8 mouse cellular contexts compared by ENCODE assay signal in the genomic region with DNA sequence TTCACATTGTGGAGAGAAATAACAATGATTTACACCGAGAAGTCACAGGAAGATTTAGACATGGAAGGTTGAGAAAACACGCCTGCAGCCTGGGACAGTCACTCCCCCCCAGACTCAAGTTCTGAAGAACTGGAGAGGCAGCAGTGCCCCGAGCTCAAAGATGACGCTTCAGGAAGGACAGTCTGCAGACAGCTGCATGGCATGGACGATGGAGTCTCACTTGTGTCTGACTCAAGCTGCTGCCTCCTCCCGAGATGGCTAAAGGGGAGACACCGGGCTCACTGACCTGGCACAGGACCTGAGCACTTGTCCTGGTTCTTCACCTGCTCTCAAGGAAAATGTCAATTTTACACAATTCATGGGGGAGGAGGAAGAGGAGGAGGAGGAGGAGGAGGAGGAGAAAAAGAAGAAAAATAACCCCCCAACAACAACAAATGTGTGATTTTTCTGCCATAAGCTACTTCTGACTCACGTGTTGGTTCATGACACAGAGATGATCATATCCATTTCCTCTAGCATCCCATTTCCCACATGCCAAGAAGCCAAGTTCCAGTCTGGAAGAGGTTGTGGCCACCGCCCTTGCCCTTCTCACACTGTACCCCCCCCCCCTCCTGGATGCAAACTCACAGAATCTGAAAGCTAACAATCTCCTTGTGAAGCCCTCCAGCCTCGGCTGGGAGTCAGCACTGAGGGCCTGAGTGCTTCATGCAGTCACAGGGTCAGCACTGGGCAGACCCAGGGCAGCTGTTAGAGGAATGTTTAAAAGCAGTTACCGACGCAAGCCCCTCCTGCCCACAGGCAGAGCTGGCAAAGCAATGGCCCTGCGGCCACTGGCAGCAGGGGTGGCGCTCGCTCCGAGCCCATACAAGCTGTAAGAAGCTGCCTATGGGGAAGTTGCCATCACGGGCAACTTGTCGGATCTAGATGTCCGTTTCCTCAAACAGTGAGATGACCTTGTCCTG. TPM values are rescaled to one million over a fixed set of nuclear protein-coding genes. Genes with fewer than 3 reads are reported as not detected.
DNase-seq lines count a peak whose midpoint lies in the region; ATAC-seq and TF ChIP-seq lines count a peak whose summit lies in the region.
"Had no signal": no experiment of that assay in that cellular context is flagged by ENCODE, and none has a peak within 500 bp of the region (broad histone marks: within the 10 kb centered on the region; RNA-seq: fewer than 3 reads in every experiment).

No protein-coding gene starts in this region.

- peak overlapping the region; percentile 8; the same call in 1 of the 2 replicates for H3K4me2 ChIP-seq in lung, embryonic 16.5 days (ENCODE audit: low read depth, low read length)
- H3K4me2 ChIP-seq in intestine, postnatal 0 days (replicated peaks; ENCODE audit: low read depth): peak overlapping the region; percentile 30; the same call in 1 of the 2 replicates
- peak overlapping the region; percentile 37 for H3K4me2 ChIP-seq in stomach, embryonic 14.5 days (replicated peaks; ENCODE audit: low read depth, low read length)

- peak overlapping the region; percentile 33; the same call in 1 of the 2 replicates for H3K9ac ChIP-seq in lung, embryonic 16.5 days (ENCODE audit: low read length)
- H3K9ac ChIP-seq in intestine, postnatal 0 days (ENCODE audit: low read depth, low read length): no peak overlapping the region; the same call in 1 of the 2 replicates
- peak overlapping the region; percentile 11; the same call in 1 of the 2 replicates for H3K9ac ChIP-seq in stomach, embryonic 14.5 days (replicated peaks; ENCODE audit: low read depth, low read length)

- WGBS in lung, embryonic 16.5 days: 50% methylated on average over 19 of the region's 19 CpGs
- 68% methylated on average over 19 of the region's 19 CpGs for WGBS in intestine, postnatal 0 days
- WGBS in stomach, embryonic 14.5 days: 57% methylated on average over 19 of the region's 19 CpGs

- DNase-seq in lung, postnatal 4 days: no peak
- DNase-seq in testis, postnatal 10 days (ENCODE audit: low spot score): no peak
- DNase-seq in cerebellum, postnatal 10 days: no peak
- DNase-seq: adrenal gland, postnatal 36 days had no signal

- TF ChIP-seq POLR2A in embryonic fibroblast, embryonic 13.5 days (IDR thresholded peaks at IDR 0.05; ENCODE audit: low read depth, low read length): no peak

- H3K27ac ChIP-seq in lung, embryonic 16.5 days (ENCODE audit: low read length): peak overlapping the region; percentile 53
- H3K27ac ChIP-seq in embryonic fibroblast, embryonic 13.5 days (ENCODE audit: insufficient read depth, low read length): peak overlapping the region; percentile 78
- H3K27ac ChIP-seq in intestine, postnatal 0 days (ENCODE audit: low read depth, low read length): peak overlapping the region; percentile 92
- peak overlapping the region; percentile 92 for H3K27ac ChIP-seq in stomach, embryonic 14.5 days (ENCODE audit: low read length)

- H3K4me1 ChIP-seq in lung, embryonic 16.5 days (replicated peaks; ENCODE audit: control insufficient read depth, insufficient read depth, low read length): peaks cover 49% of the 10 kb centered on the region
- H3K4me1 ChIP-seq in embryonic fibroblast, embryonic 13.5 days (ENCODE audit: control insufficient read depth, insufficient read depth, low read length): peaks cover 47% of the 10 kb centered on the region
- peaks cover 48% of the 10 kb centered on the region for H3K4me1 ChIP-seq in intestine, postnatal 0 days (replicated peaks; ENCODE audit: control insufficient read depth, insufficient read depth, low read length)
- peaks cover 50% of the 10 kb centered on the region for H3K4me1 ChIP-seq in stomach, embryonic 14.5 days (ENCODE audit: control insufficient read depth, insufficient read depth, low read length)

- ATAC-seq in lung, embryonic 16.5 days (ENCODE audit: low read depth): no peak
- ATAC-seq in intestine, postnatal 0 days: no peak
- no peak for ATAC-seq in stomach, embryonic 14.5 days (ENCODE audit: insufficient number of reproducible peaks, insufficient read depth, low FRiP score, low read depth)

- TF ChIP-seq CTCF in embryonic fibroblast, embryonic 13.5 days (IDR thresholded peaks at IDR 0.05; ENCODE audit: borderline replicate concordance, insufficient read depth, low read length): no peak
- TF ChIP-seq CTCF in intestine, postnatal 0 days (IDR thresholded peaks at IDR 0.05; ENCODE audit: low read depth): no peak

- peaks cover 11% of the 10 kb centered on the region for H3K36me3 ChIP-seq in lung, embryonic 16.5 days (ENCODE audit: control insufficient read depth, insufficient read depth, low read length)
- H3K36me3 ChIP-seq in intestine, postnatal 0 days (ENCODE audit: control insufficient read depth, insufficient read depth): peaks cover 29% of the 10 kb centered on the region; the same call in 1 of the 2 replicates
- peaks cover 6% of the 10 kb centered on the region; the same call in 1 of the 2 replicates for H3K36me3 ChIP-seq in stomach, embryonic 14.5 days (ENCODE audit: control insufficient read depth, insufficient read depth, low read length)

- no peaks in the 10 kb centered on the region for H3K9me3 ChIP-seq in lung, embryonic 16.5 days (ENCODE audit: control insufficient read depth, low read length)
- no peaks in the 10 kb centered on the region for H3K9me3 ChIP-seq in intestine, postnatal 0 days (ENCODE audit: control insufficient read depth)
- no peaks in the 10 kb centered on the region for H3K9me3 ChIP-seq in stomach, embryonic 14.5 days (ENCODE audit: control insufficient read depth, low read depth, low read length)

- H3K27me3 ChIP-seq in lung, embryonic 16.5 days (ENCODE audit: control insufficient read depth, insufficient read depth, low read depth, low read length): no peaks in the 10 kb centered on the region
- no peaks in the 10 kb centered on the region for H3K27me3 ChIP-seq in intestine, postnatal 0 days (replicated peaks; ENCODE audit: control insufficient read depth, insufficient read depth, low read length)
- H3K27me3 ChIP-seq in stomach, embryonic 14.5 days (ENCODE audit: control insufficient read depth, insufficient read depth, low read length): no peaks in the 10 kb centered on the region

- H3K4me3 ChIP-seq in lung, embryonic 16.5 days (ENCODE audit: low read length): no peak overlapping the region
- peak overlapping the region; percentile 0; the same call in 1 of the 2 replicates for H3K4me3 ChIP-seq in embryonic fibroblast, embryonic 13.5 days (ENCODE audit: insufficient read depth, low read length)
- H3K4me3 ChIP-seq in intestine, postnatal 0 days (ENCODE audit: low read depth, low read length): no peak overlapping the region
- H3K4me3 ChIP-seq in stomach, embryonic 14.5 days (ENCODE audit: low read depth, low read length): 0 out of 2 replicates have a peak overlapping the region, but pooled peaks have one; percentile 12

RNA-seq across cellular contexts. Expression of a gene that starts 34.2 kb away (rescaled TPM):
- 131 and 138 TPM in 2 replicates for polyA plus RNA-seq in lung, embryonic 16.5 days (2015; fragmentation: Nextera tagmentation; extraction: Ambion mirVana)
- polyA plus RNA-seq in embryonic fibroblast, embryonic 13.5 days (2011; ENCODE audit: insufficient read length, low read depth, missing spikeins): 158 and 229 TPM in 2 replicates
- polyA plus RNA-seq in intestine, postnatal 0 days (2015; fragmentation: Nextera tagmentation; extraction: Ambion mirVana): 116 and 127 TPM in 2 replicates
- 131 and 145 TPM in 2 replicates for polyA plus RNA-seq in stomach, embryonic 14.5 days (2014; fragmentation: Nextera tagmentation; extraction: Ambion mirVana)

RNA-seq across cellular contexts. Expression of a gene that starts 41.9 kb away (rescaled TPM):
- 7.4 and 9.5 TPM in 2 replicates for polyA plus RNA-seq in lung, embryonic 16.5 days (2015; fragmentation: Nextera tagmentation; extraction: Ambion mirVana)
- 0.74 TPM in 1 of 2 replicates, not detected in the other for polyA plus RNA-seq in embryonic fibroblast, embryonic 13.5 days (2011; ENCODE audit: insufficient read length, low read depth, missing spikeins)
- 2.9 and 3.2 TPM in 2 replicates for polyA plus RNA-seq in intestine, postnatal 0 days (2015; fragmentation: Nextera tagmentation; extraction: Ambion mirVana)
- polyA plus RNA-seq in stomach, embryonic 14.5 days (2014; fragmentation: Nextera tagmentation; extraction: Ambion mirVana): 2.9 and 4.5 TPM in 2 replicates

Comparison
In these comparisons a context has a peak if more than half of its experiments do, and no peak if none do; other contexts are left out.
1. H3K4me3 ChIP-seq: peak in embryonic fibroblast, embryonic 13.5 days (single experiment) and stomach, embryonic 14.5 days (single experiment); none in lung, embryonic 16.5 days (single experiment) and intestine, postnatal 0 days (single experiment).
2. Peak in every context shown above with its lines, with median percentiles within 50 percentile points of each other: H3K27ac ChIP-seq and H3K4me2 ChIP-seq.